In genomic region chr5:112740651-112741050, GRCm38 (mm10) we compare ENCODE assay signal across 9 mouse cellular contexts.
DNase-seq lines count a peak whose midpoint lies in the region; ATAC-seq and TF ChIP-seq lines count a peak whose summit lies in the region.
"Had no signal": no experiment of that assay in that cellular context is flagged by ENCODE, and none has a peak within 500 bp of the region (broad histone marks: within the 10 kb centered on the region; RNA-seq: fewer than 3 reads in every experiment).

No protein-coding gene starts in this region.

- peaks cover 18% of the 10 kb centered on the region; the same call in 1 of the 2 replicates for H3K4me1 ChIP-seq in forebrain, embryonic 13.5 days
- H3K4me1 ChIP-seq in forebrain, embryonic 10.5 days = peaks cover 11% of the 10 kb centered on the region
- peaks cover 9% of the 10 kb centered on the region for H3K4me1 ChIP-seq in cortical plate, adult 2 months (ENCODE audit: control insufficient read depth, insufficient read depth, low read length)
- no peaks in the 10 kb centered on the region for H3K4me1 ChIP-seq in liver, embryonic 11.5 days (replicated peaks; ENCODE audit: control insufficient read depth, insufficient read depth, low read length)
- H3K4me1 ChIP-seq: megakaryocyte, embryonic 14.5 days had no signal

- H3K4me3 ChIP-seq in forebrain, embryonic 13.5 days = no peak overlapping the region
- H3K4me3 ChIP-seq in forebrain, embryonic 10.5 days = no peak overlapping the region
- H3K4me3 ChIP-seq in cortical plate, adult 2 months (ENCODE audit: insufficient read depth, low read length) = no peak overlapping the region
- H3K4me3 ChIP-seq in layer of hippocampus, adult 2 months = no peak overlapping the region
- H3K4me3 ChIP-seq in liver, embryonic 11.5 days (ENCODE audit: low read depth, low read length) = no peak overlapping the region

- ATAC-seq in forebrain, embryonic 13.5 days = 0 out of 2 replicates have a peak, but pooled peaks have one; percentile 55
- no peak for ATAC-seq in liver, embryonic 11.5 days (replicated peaks; ENCODE audit: low FRiP score)

- H3K4me2 ChIP-seq in forebrain, embryonic 13.5 days = no peak overlapping the region
- no peak overlapping the region for H3K4me2 ChIP-seq in liver, embryonic 11.5 days

- DNase-seq in forebrain, embryonic 10.5 days (ENCODE audit: extremely low spot score, low spot score) = no peak
- DNase-seq in layer of hippocampus, adult 2 months (ENCODE audit: low spot score in 2 of 2) = peak; percentile 67 to 81
- DNase-seq in right cerebral cortex, adult 2 months (ENCODE audit: low spot score in 2 of 2) = peak; percentile 78 to 81
- no peak for DNase-seq in Muller cell, postnatal 12 days (ENCODE audit: inconsistent ontology term)
- DNase-seq in urinary bladder, postnatal 10 days (ENCODE audit: low spot score) = no peak
- DNase-seq in liver, embryonic 11.5 days (ENCODE audit: low spot score) = no peak

- H3K9ac ChIP-seq in forebrain, embryonic 13.5 days = no peak overlapping the region
- no peak overlapping the region for H3K9ac ChIP-seq in liver, embryonic 11.5 days (ENCODE audit: low read depth, low read length)

- no peaks in the 10 kb centered on the region for H3K36me3 ChIP-seq in forebrain, embryonic 13.5 days (ENCODE audit: poor library complexity, severe bottlenecking)
- H3K36me3 ChIP-seq in forebrain, embryonic 10.5 days (replicated peaks) = no peaks in the 10 kb centered on the region
- no peaks in the 10 kb centered on the region for H3K36me3 ChIP-seq in liver, embryonic 11.5 days (ENCODE audit: control insufficient read depth, insufficient read depth, low read length)

- TF ChIP-seq POLR2A in cortical plate, adult 2 months (IDR thresholded peaks at IDR 0.05; ENCODE audit: extremely low read depth, insufficient read depth, low read length) = no peak

- TF ChIP-seq CTCF in cortical plate, adult 2 months (IDR thresholded peaks at IDR 0.05; ENCODE audit: extremely low read depth, insufficient read depth, low read length) = peak; percentile 33; the same call in 1 of the 2 replicates
- TF ChIP-seq CTCF in layer of hippocampus, adult 2 months (conservative IDR thresholded peaks at IDR 0.05) = peak; percentile 74

- H3K27ac ChIP-seq in forebrain, embryonic 13.5 days = no peak overlapping the region
- no peak overlapping the region for H3K27ac ChIP-seq in forebrain, embryonic 10.5 days
- no peak overlapping the region for H3K27ac ChIP-seq in cortical plate, adult 2 months (ENCODE audit: insufficient read depth, low read length)
- H3K27ac ChIP-seq in layer of hippocampus, adult 2 months = peak overlapping the region; percentile 88
- no peak overlapping the region for H3K27ac ChIP-seq in liver, embryonic 11.5 days (ENCODE audit: low read depth, low read length)

- H3K27me3 ChIP-seq in forebrain, embryonic 13.5 days = 0 out of 2 replicates have a peak, but pooled peaks cover 4% of the 10 kb centered on the region
- H3K27me3 ChIP-seq in forebrain, embryonic 10.5 days (ENCODE audit: poor library complexity, severe bottlenecking) = peaks cover 4% of the 10 kb centered on the region; the same call in 1 of the 2 replicates
- H3K27me3 ChIP-seq in liver, embryonic 11.5 days (replicated peaks; ENCODE audit: control insufficient read depth, insufficient read depth, low read length) = no peaks in the 10 kb centered on the region
- H3K27me3 ChIP-seq: megakaryocyte, embryonic 14.5 days had no signal

- no peaks in the 10 kb centered on the region for H3K9me3 ChIP-seq in forebrain, embryonic 13.5 days (replicated peaks)
- H3K9me3 ChIP-seq in forebrain, embryonic 10.5 days = no peaks in the 10 kb centered on the region
- H3K9me3 ChIP-seq in liver, embryonic 11.5 days (ENCODE audit: control insufficient read depth, low read length) = no peaks in the 10 kb centered on the region

- 65% methylated on average over 12 of the region's 12 CpGs for WGBS in forebrain, embryonic 13.5 days
- 78% methylated on average over 12 of the region's 12 CpGs for WGBS in forebrain, embryonic 10.5 days
- 82% methylated on average over 12 of the region's 12 CpGs for WGBS in liver, embryonic 11.5 days

Comparison
In these comparisons a context has a peak if more than half of its experiments do, and no peak if none do; other contexts are left out.
1. DNase-seq: peak in layer of hippocampus, adult 2 months (2 of 2) and right cerebral cortex, adult 2 months (2 of 2); none in forebrain, embryonic 10.5 days (single experiment), Muller cell, postnatal 12 days (single experiment), urinary bladder, postnatal 10 days (single experiment) and liver, embryonic 11.5 days (single experiment).